Mouse (Mus musculus) small intestine, adult 2 months (tissue): Measurements from ENCODE around the gene Zfp46.

Experiments
- CTCF ChIP-seq: fragments of 200-500 bp; IDR thresholded peaks from 2 replicates; pipeline ENCODE4 v1.5.1; 2012; ENCODE audit warnings: low read depth, mild to moderate bottlenecking, control low read depth, inconsistent platforms, low read length, moderate library complexity, mixed read lengths; ENCODE audit not compliant: insufficient replicate concordance, insufficient read length; ENCODE audit errors: extremely low read depth
- POLR2A ChIP-seq: fragments of 200-500 bp; IDR thresholded peaks from 2 replicates; pipeline ENCODE4 v1.6.1; 2012; ENCODE audit warnings: low read depth, mild to moderate bottlenecking, control low read depth, inconsistent platforms, low read length, moderate library complexity

DNA sequence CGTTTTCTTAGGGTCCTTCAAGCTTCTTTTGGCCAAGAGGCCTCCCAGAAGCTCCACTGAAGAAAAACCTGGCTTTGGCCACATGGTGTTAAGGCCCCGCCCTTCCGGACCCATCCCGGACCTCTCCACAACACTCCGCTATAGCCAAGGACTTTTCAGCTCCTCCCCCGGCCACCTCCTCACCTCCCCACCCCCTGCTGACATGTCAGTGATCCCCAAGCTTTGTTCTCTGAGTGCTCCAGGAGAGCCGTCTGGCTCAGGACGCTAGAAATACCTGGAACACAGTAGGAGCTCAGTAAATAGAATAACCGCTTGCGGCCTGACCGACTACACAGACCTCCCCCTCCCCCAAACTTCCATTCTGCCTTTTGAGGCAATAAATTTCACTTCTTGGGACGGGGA is 37.9 kb upstream of the Zfp46 start:
- TF ChIP-seq CTCF (no peak), POLR2A (no peak)
